Mouse (Mus musculus) E14TG2a.4 (cell line): Measurements from ENCODE around the gene Apobec1.

Experiments
- CTCF ChIP-seq: conservative IDR thresholded peaks from 2 replicates; pipeline ENCODE4 v1.5.1; 2014; ENCODE audit warnings: low read length
- NANOG ChIP-seq: IDR thresholded peaks from 2 replicates; pipeline ENCODE4 v1.6.1; 2014; ENCODE audit warnings: borderline replicate concordance, low read length, mixed read lengths

GRCm38 (mm10) chr6:122601615-122602014, 629 bp downstream of the Apobec1 start:
- TF ChIP-seq CTCF (no peak), NANOG (no peak)
